Mouse (Mus musculus): ENCODE measurements around the gene Hrh2.

The Hrh2 gene

GRCm38 (mm10) chr13:54192021-54192481, at the start of gene Hrh2:
TSS of gene Hrh2 (plus strand) at chr13:54192129.
- DNase-seq (ENCODE audit: low spot score in 2 of 2), result no peak

- no peak for DNase-seq (ENCODE audit: low spot score in 2 of 2)
Measured at GRCm38 (mm10) chr13:54143788-54144187, 48.1 kb upstream of the Hrh2 start.

GRCm38 (mm10) chr13:54144624-54145023, 47.3 kb upstream of the Hrh2 start:
- DNase-seq (ENCODE audit: low spot score in 2 of 2), result no peak

GRCm38 (mm10) chr13:54147328-54147727, 44.6 kb upstream of the Hrh2 start:
- DNase-seq (ENCODE audit: low spot score in 2 of 2), result no peak

GRCm38 (mm10) chr13:54152421-54152820, 39.5 kb upstream of the Hrh2 start:
- DNase-seq (ENCODE audit: low spot score in 2 of 2), result no peak

GRCm38 (mm10) chr13:54152911-54153310, 39.0 kb upstream of the Hrh2 start:
- no peak for DNase-seq (ENCODE audit: low spot score in 2 of 2)

GRCm38 (mm10) chr13:54153672-54154218, 38.2 kb upstream of the Hrh2 start:
- DNase-seq (ENCODE audit: low spot score in 2 of 2), result no peak

- no peak for DNase-seq (ENCODE audit: low spot score in 2 of 2)
Measured at GRCm38 (mm10) chr13:54155822-54156221, 36.1 kb upstream of the Hrh2 start.

- DNase-seq (ENCODE audit: low spot score in 2 of 2), result no peak
Measured at GRCm38 (mm10) chr13:54159256-54159655, 32.7 kb upstream of the Hrh2 start.

- DNase-seq (ENCODE audit: low spot score in 2 of 2), result no peak
Measured at GRCm38 (mm10) chr13:54159756-54160155, 32.2 kb upstream of the Hrh2 start.

- no peak for DNase-seq (ENCODE audit: low spot score in 2 of 2)
Measured at GRCm38 (mm10) chr13:54160546-54160945, 31.4 kb upstream of the Hrh2 start.

GRCm38 (mm10) chr13:54161514-54161913, 30.4 kb upstream of the Hrh2 start:
- no peak for DNase-seq (ENCODE audit: low spot score in 2 of 2)

- no peak for DNase-seq (ENCODE audit: low spot score in 2 of 2)
Measured at GRCm38 (mm10) chr13:54163363-54163762, 28.6 kb upstream of the Hrh2 start.

- peak in 1 of 2 experiments; percentile 36 for DNase-seq (ENCODE audit: low spot score in 2 of 2)
Measured at GRCm38 (mm10) chr13:54164462-54164861, 27.5 kb upstream of the Hrh2 start.

- DNase-seq (ENCODE audit: low spot score in 2 of 2), result no peak
Measured at GRCm38 (mm10) chr13:54165066-54165465, 26.9 kb upstream of the Hrh2 start.

GRCm38 (mm10) chr13:54165765-54166164, 26.2 kb upstream of the Hrh2 start:
- no peak for DNase-seq (ENCODE audit: low spot score in 2 of 2)

- no peak for DNase-seq (ENCODE audit: low spot score in 2 of 2)
Measured at GRCm38 (mm10) chr13:54167036-54167435, 24.9 kb upstream of the Hrh2 start.

- no peak for DNase-seq (ENCODE audit: low spot score in 2 of 2)
Measured at GRCm38 (mm10) chr13:54168675-54169074, 23.3 kb upstream of the Hrh2 start.

- DNase-seq (ENCODE audit: low spot score in 2 of 2), result no peak
Measured at GRCm38 (mm10) chr13:54170288-54170687, 21.6 kb upstream of the Hrh2 start.

GRCm38 (mm10) chr13:54171346-54171745, 20.6 kb upstream of the Hrh2 start:
- DNase-seq (ENCODE audit: low spot score in 2 of 2), result no peak

- DNase-seq (ENCODE audit: low spot score in 2 of 2), result no peak
Measured at GRCm38 (mm10) chr13:54171761-54172160, 20.2 kb upstream of the Hrh2 start.

- no peak for DNase-seq (ENCODE audit: low spot score in 2 of 2)
Measured at GRCm38 (mm10) chr13:54173941-54174340, 18.0 kb upstream of the Hrh2 start.

- no peak for DNase-seq (ENCODE audit: low spot score in 2 of 2)
Measured at GRCm38 (mm10) chr13:54174703-54175102, 17.2 kb upstream of the Hrh2 start.

GRCm38 (mm10) chr13:54175426-54175825, 16.5 kb upstream of the Hrh2 start:
- no peak for DNase-seq (ENCODE audit: low spot score in 2 of 2)
